Mouse (Mus musculus): Measurements from ENCODE around the gene Adh6a.
"Not testable (repeated sequence)": the region's sequence is repeated elsewhere in the genome, so short reads cannot be mapped to it uniquely, and the experiment has no call there.

The Adh6a gene

DNA sequence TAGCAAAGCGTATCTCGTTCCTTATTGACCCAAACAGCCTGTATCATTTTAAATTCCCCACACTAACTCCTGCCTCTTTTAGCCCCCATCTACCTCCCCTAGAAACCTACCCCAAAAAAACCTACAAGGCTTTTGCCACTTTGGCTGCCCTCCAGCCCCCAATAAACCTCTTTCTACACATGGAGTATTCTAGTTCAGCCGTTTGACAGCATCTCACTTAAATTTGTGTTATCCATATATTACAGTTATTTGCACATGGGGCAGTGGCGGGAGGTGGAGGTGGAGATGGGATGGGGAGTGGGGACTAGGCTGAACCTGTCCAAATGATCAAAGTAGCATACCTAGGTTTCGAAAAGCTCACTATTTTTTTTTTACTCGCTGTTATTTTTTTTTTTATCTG, 12.4 kb downstream of the Adh6a start:
- DNase-seq, result no peak

DNA sequence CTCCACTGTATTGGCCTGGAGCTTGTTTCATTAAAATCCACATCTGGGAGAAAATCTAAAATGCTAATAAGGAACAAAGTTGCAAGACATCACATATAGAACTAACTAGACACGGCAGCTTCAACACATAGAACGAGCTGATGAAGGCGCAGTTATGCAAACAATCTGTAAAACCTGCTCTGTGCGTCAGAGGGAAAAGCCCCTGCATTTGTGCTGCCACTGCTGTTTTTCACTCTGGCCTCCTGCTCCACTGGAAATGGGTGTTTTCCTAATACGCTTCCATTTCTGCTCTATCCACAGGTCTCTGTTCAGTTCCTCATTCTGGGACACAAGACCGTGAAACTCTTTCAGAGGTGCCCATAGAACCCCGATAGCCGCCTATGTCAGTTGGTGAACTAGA, 20.8 kb downstream of the Adh6a start:
- DNase-seq, result no peak

DNA sequence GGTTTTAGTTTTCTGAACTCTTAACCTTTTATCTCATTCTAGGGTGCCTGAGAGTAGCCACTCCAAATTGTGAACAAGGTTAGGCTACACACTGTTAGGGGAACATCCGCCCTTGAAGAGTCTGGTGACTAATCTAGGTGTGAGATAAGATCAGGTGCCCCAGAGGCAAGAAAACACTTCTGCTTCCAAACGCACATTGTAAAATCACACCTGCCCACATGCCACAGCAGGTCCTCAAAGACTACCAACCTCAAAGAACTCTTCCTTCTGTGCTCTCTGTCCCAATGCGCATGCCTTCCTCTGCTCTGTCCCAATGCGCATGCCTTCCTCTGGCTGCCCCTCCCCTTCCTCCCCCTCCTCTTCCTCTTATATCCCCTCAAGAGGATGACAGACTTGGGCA, 21.2 kb downstream of the Adh6a start:
- DNase-seq, result no peak

DNA sequence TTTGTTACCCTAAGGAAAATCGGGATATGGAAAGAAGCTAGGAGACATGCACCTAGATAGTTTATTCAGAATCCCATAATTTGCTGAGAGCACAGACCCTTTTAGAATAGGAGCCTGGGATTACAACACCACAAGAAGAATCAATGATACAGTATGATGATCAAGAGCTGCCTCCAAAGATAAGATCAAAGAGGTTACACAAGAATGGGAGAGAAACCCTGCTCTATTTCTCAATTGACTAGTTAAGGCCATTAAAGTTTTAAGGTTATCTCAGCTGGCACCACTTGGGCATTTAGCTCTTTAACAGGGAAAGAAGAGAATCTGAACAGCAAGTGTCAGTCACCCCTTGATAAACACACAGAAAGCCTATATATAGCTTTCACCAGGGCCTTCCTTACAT, 22.5 kb downstream of the Adh6a start:
- DNase-seq, result no peak

DNA sequence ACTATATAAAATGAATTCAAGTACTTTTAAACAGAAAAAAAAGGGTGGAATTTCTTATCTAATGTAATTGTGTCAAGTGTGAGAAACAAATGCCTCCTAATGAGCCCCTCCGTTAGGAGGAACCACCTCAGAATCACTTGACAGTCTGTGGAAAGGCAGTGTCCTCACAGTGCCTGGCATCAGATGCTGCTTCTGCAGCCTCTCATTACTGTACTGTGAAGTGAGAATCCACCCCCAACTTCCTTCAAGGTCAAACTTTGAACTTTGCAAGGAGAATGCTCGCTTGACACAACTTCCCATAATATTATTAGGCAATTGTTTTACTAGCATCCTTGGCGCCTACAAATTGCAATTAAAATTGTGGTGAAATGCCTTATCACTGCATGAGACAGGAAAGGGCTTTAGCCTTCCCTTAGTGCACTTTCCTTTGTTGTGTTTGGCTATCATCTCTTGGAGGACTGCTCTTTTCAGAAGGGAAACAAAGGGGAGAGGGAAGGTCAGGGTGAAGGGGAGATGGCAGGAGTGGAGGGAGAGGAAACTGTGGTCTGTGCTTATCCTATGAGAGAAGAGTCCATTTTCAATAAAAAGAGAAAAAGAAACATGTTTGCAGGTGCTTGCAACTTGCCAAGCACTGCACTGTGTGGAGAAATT, 23.1 kb downstream of the Adh6a start:
- DNase-seq, result no peak

DNA sequence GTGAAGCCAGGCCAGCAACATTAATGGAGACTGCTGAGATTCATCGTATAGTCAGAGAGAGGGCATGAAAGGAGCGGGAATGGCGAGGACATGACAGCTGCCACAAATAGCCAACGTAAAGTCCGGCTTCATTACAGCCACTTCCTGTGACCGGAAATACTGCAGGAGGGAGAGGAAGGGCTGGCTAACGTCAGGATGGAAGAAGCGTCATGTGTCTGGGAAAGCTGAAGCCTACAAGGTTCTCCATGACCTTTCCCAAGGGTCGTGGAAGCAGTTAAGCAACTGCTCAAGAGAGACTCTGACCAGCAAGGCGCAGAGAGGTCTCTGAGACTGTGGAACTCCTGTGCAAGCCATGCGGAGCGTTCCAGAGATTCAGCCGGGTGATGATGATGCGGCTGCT, 28.4 kb downstream of the Adh6a start, which contains the start of gene Adh6b:
Gene Adh6b, plus strand, starts transcription at position 305 of the 400 bp plus-strand sequence.
- DNase-seq, result no peak

DNA sequence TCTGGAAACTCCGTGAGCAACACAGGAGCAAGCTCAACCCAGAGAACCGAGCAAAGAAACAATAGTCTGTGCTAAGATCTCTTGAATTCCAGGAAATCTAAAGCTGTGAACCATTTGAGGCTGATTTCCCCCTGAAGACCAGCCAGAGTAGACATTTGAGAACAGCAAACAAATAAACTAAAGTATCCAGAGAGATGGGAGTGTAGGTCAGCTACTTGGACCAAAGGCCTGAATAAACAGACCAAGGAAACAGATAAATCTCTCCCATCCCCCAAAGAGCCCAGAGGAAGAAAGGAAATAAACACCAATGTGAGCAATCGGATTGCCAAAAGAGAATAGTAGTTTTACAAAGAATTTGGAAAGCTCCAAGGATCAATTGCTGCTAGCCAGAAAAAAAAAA, 34.0 kb downstream of the Adh6a start:
- DNase-seq, result no peak

DNA sequence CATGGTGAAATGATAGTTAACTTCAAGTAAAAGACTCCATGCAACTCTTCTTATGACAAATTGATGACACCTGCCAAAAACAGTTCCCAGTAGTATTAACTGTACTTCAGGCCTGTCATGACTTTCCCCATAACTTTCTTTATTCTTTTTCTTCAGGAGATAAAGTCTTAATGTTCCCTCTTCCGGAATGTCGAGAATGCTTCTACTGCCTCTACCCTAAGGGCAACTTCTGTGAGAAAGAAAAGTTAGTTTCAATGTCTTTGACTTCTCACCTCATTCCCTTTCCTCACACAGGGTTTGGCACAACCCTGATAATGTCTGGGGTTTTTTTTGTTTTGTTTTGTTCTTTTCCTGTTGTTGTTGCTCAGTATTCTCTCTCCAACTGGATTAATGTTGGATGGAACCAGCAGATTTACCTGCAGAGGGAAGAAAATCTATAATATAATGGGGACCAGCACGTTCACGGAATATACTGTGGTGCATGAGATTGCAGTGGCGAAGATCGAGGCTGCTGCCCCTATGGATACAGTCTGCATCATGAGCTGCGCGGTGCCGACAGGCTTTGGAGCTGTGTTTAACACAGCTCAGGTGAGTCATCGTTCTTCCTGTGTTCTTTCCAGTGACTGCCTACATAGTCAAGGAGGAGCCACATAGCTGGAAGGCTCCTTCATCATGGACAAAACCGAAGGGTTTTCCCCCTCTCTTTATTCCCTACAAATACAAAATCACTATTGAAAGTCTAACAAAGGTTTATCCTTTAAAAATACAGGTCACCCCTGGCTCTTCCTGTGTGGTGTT, 39.1 kb downstream of the Adh6a start:
- DNase-seq, result no peak

DNA sequence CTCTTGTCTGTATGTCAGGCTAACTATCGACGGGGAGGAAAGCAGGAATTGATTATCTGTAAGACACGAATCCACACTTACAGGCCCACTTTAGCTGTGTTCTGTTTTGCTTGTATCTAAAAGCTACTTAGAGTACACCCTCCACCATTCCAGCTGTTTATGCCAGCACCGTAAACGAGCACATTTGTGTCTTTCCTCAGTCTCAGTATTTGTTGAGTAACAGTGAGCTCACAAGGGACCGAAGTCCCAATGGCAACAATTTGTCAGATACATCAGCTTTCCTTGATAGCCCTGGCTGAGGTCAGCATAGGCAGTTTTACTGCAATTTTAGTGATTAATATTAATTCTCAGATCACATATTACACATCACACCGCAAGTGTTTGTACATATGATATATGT, 45.8 kb downstream of the Adh6a start:
- no peak for DNase-seq

DNA sequence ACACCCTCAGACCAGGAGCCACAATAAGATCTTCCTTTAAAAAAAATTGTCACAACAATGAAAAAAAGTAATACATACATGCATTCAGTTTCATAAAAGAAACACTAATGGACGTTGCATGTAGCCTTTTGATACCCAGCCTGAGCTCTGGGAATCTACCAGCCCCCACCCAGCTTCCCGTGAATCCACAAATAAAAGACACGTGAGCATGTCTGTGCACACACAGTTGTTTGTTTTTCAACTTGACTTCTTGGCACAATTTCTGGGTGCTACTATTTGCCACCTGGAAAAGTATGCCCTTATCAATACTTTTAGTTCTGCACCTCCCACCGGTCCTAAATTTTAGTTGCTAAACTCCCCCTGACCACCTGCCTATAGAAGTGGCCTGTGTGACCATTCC, 47.6 kb downstream of the Adh6a start:
- no peak for DNase-seq

DNA sequence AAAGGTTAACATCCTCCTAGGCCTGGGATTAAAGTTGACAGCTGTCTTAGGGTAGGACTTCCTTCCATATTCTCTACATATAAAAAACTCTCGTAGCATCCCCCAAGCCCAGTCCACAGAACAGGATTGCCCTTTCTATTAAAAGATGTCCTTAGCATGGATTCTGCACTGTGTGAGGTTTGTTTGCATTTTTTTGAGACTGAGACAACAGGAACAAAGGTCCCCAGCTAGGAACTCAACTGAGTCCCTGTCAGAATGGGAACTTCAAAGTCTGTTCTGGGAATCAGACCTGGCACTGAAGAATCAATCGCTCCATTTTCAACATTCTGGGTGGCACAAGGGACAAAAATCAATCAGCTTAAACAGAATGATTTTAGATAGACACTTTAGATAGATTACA, 49.8 kb downstream of the Adh6a start:
- no peak for DNase-seq

DNA sequence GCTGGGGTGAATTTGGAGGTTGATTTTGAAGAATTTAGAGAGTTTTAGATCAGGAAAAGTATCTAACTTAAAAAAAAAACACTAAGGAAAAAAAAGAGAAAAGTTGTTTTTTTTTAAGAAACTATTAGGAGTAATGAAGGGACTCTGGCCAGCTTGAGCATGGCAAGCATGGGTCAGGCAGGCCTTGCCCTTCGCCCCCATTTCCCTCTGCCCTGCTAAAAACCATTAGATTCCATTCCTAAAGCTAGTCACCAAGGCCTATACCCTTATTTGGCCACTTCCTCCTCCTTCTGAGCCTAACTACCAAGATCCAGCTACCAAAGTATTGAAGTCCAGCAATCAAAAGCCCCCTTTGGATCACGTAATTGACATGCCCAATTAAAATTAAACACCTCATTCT, 53.1 kb downstream of the Adh6a start:
- DNase-seq, result no peak

DNA sequence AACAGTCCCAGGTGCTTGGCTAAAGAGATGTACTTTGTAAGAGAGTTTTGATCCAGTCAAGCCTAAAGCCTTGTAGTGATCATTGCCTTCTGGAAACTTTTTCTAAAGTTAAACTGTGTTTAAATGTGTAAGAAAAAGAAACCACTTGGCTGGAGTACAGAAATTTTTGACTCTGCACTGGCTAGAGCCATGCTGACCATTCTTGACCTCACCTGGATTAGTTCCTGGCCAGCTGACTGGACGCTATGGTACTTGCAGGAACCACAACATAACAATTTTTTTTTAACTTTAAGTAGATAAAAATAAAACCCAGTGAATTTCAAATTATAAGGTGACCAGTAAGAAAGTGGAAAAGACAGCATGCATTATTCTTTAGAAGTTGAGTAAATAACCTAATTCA, 56.5 kb downstream of the Adh6a start:
- DNase-seq, result no peak

DNA sequence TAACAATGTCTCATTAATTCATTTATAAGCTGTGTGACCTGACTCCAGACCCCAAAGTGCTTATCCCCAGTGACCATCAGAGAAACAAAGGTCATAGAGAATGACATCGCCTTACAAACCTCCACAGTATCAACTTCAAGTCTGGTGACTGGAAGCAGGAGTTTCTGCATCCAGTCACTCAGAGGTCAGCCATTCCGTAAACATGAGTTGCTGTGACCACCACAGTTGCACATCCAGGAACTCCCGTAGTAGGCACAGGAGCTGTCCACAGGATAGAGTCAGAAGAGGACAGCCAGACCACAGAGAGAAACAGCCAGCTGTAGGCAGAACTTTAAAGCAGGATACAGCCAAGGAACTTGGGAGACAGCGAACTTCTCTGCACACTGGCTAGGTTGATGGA, 57.2 kb downstream of the Adh6a start:
- DNase-seq, result not testable (repeated sequence)

DNA sequence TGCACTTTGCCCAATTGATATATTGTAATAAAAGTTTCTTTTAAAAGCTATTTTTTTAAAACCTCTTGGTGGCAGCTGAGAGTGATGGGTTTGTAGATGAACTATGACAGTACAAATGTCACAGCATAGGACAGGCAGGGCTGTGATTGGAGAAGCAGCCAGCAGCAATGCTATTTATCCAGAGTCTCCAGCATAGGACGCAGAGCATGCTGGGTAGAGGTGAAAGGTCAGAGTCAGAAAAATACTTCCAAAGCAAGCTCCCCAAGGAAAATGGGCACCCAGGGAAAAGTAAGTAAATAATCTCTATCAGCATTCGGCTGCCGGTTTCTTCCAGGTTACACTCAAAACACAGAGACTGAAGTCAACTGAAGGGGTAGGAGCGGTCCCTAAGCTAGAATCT, 60.8 kb downstream of the Adh6a start:
- no peak for DNase-seq

DNA sequence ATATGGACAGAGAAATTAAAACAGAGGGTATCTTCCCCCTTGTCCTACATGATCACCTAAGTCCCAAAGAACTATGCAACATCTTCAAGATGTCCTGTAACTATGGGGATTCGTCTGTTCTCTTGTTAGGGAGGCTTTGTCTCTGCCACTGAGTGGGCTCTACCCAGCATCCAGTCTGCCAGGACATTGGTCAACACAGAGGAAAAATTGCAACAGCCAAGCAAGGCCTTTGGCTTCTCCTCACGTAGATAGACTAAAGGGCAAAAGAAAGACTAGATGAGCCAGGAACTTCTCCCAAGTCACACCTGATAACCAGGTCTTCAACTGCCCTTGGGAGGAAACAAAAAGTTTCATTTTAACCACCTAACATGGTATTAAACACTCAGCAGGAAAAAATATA, 62.1 kb downstream of the Adh6a start:
- DNase-seq, result no peak
